Mouse (Mus musculus) heart, embryonic 11.5 days (tissue): Measurements from ENCODE around the gene Afap1. TPM values are rescaled to one million over a fixed set of nuclear protein-coding genes. Genes with fewer than 3 reads are reported as not detected.

Experiments used
- ATAC-seq: fragments of 200-750 bp; cut with Nextera tagmentation; replicated peaks from 2 replicates; pipeline ENCODE4 v1.8.0; 2017; ENCODE audit warnings: moderate library complexity; ENCODE audit not compliant: insufficient number of reproducible peaks, low FRiP score, low TSS enrichment
- H3K27ac ChIP-seq: fragments of 300-500 bp; sonication (generic); 2 replicates; pipeline ENCODE4 v1.5.1; 2014; ENCODE audit warnings: mild to moderate bottlenecking, low read depth, low read length
- H3K27me3 ChIP-seq: fragments of 300-500 bp; sonication (generic); 2 replicates; pipeline ENCODE4 v1.6.1; 2014; ENCODE audit warnings: mild to moderate bottlenecking, low read length, mixed read lengths; ENCODE audit not compliant: control insufficient read depth, insufficient read depth
- H3K36me3 ChIP-seq: fragments of 300-500 bp; sonication (generic); 2 replicates; pipeline ENCODE4 v1.6.1; 2014; ENCODE audit warnings: mild to moderate bottlenecking, low read length, moderate library complexity, mixed read lengths; ENCODE audit not compliant: control insufficient read depth, insufficient read depth
- H3K4me1 ChIP-seq: fragments of 300-500 bp; sonication (generic); 2 replicates; pipeline ENCODE4 v1.6.1; 2014; ENCODE audit warnings: low read length; ENCODE audit not compliant: control insufficient read depth, insufficient read depth
- H3K4me2 ChIP-seq: fragments of 300-500 bp; sonication (generic); 2 replicates; pipeline ENCODE4 v1.6.1; 2014; ENCODE audit warnings: mild to moderate bottlenecking, moderate library complexity
- H3K4me3 ChIP-seq: fragments of 300-500 bp; sonication (generic); 2 replicates; pipeline ENCODE4 v1.5.1; 2014; ENCODE audit warnings: low read depth, low read length
- H3K9ac ChIP-seq: fragments of 300-500 bp; sonication (generic); 2 replicates; pipeline ENCODE4 v1.6.1; 2014; ENCODE audit warnings: mild to moderate bottlenecking, low read depth, low read length, moderate library complexity
- H3K9me3 ChIP-seq: fragments of 300-500 bp; sonication (generic); replicated peaks from 2 replicates; pipeline ENCODE4 v1.6.1; 2016; ENCODE audit warnings: low read length; ENCODE audit not compliant: control insufficient read depth
- WGBS: fragments of 180-500 bp; shearing (Covaris S2); extraction: QIAGEN DNeasy Blood & Tissue Kit; methylation state at CpG from one replicate; pipeline ENCODE4 v1.1.7; 2014; ENCODE audit not compliant: insufficient replicate concordance; 5-methylcytosine and 5-hydroxymethylcytosine counted together
- polyA plus RNA-seq: library from polyadenylated mRNA; unstranded; fragments of >200 nt; fragmentation: Nextera tagmentation; extraction: Ambion mirVana; gene quantifications from 2 replicates; pipeline ENCODE4 v1.2.1, GENCODE M21; 2014

Gene Afap1
- polyA plus RNA-seq, 1 experiment from 2014 or later, result 19.9 TPM

GRCm38 (mm10) chr5:36039596-36039995, 146.5 kb downstream of the Afap1 start:
- Histone ChIP-seq H3K4me1 (peaks cover 7% of the 10 kb centered on the region; the same call in 1 of the 2 replicates), H3K36me3 (no peaks in the 10 kb centered on the region), H3K9me3 (no peaks in the 10 kb centered on the region), H3K27me3 (no peaks in the 10 kb centered on the region), H3K4me2 (no peak overlapping the region), H3K27ac (no peak overlapping the region), H3K4me3 (no peak overlapping the region), H3K9ac (no peak overlapping the region)
- 81% methylated on average over 5 of the region's 5 CpGs for WGBS
- no peak for ATAC-seq

- 63% methylated on average over 13 of the region's 13 CpGs for WGBS
- Histone ChIP-seq H3K36me3 (no peaks in the 10 kb centered on the region), H3K9ac (no peak overlapping the region), H3K4me1 (peaks cover 10% of the 10 kb centered on the region; the same call in 1 of the 2 replicates), H3K9me3 (no peaks in the 10 kb centered on the region), H3K27me3 (no peaks in the 10 kb centered on the region), H3K27ac (peak overlapping the region; percentile 30), H3K4me3 (no peak overlapping the region), H3K4me2 (no peak overlapping the region)
- ATAC-seq, result peak; percentile 51
Measured at GRCm38 (mm10) chr5:36040398-36041235, 147.5 kb downstream of the Afap1 start.

- peaks cover 10% of the 10 kb centered on the region; the same call in 1 of the 2 replicates for H3K4me1 ChIP-seq
- peak overlapping the region; percentile 30 for H3K27ac ChIP-seq
- ATAC-seq, result peak; percentile 27; the same call in 1 of the 2 replicates
Measured at GRCm38 (mm10) chr5:36041236-36041562, 148.1 kb downstream of the Afap1 start.

GRCm38 (mm10) chr5:36041756-36042155, 148.6 kb downstream of the Afap1 start:
- no peak overlapping the region for H3K27ac ChIP-seq
- no peak overlapping the region for H3K4me3 ChIP-seq
- no peak overlapping the region for H3K4me2 ChIP-seq
- H3K4me1 ChIP-seq, result peaks cover 10% of the 10 kb centered on the region; the same call in 1 of the 2 replicates
- no peak overlapping the region for H3K9ac ChIP-seq
- no peaks in the 10 kb centered on the region for H3K27me3 ChIP-seq
- no peak for ATAC-seq
- H3K36me3 ChIP-seq, result no peaks in the 10 kb centered on the region
- H3K9me3 ChIP-seq, result no peaks in the 10 kb centered on the region
- WGBS, result 81% methylated on average over 6 of the region's 6 CpGs

More at GRCm38 (mm10) chr5:36041236-36041562, 148.1 kb downstream of the Afap1 start:
- H3K4me2 ChIP-seq, result no peak overlapping the region
- H3K4me3 ChIP-seq, result no peak overlapping the region
- no peak overlapping the region for H3K9ac ChIP-seq
- H3K36me3 ChIP-seq, result no peaks in the 10 kb centered on the region
- H3K9me3 ChIP-seq, result no peaks in the 10 kb centered on the region
- H3K27me3 ChIP-seq, result no peaks in the 10 kb centered on the region

- Histone ChIP-seq H3K4me1 (peaks cover 10% of the 10 kb centered on the region; the same call in 1 of the 2 replicates), H3K4me3 (no peak overlapping the region), H3K9ac (no peak overlapping the region), H3K27ac (no peak overlapping the region), H3K27me3 (no peaks in the 10 kb centered on the region), H3K4me2 (no peak overlapping the region), H3K9me3 (no peaks in the 10 kb centered on the region), H3K36me3 (no peaks in the 10 kb centered on the region)
- WGBS, result 88% methylated on average over 2 of the region's 2 CpGs
- no peak for ATAC-seq
Measured at GRCm38 (mm10) chr5:36043154-36043553, 150.0 kb downstream of the Afap1 start.

Other genes with a start within 250 kb of the Afap1 start
- 3.7 and 4.1 TPM in 2 replicates for gene Htra3, start 213.5 kb upstream of the Afap1 start, polyA plus RNA-seq
- gene Sh3tc1, start 153.3 kb upstream of the Afap1 start, polyA plus RNA-seq, result 4.7 and 8.4 TPM in 2 replicates
- gene Ablim2, start 135.4 kb upstream of the Afap1 start, polyA plus RNA-seq, result 1.9 and 2.5 TPM in 2 replicates